Mouse (Mus musculus): ENCODE measurements around the gene Clca2.

Clca2 gene

DNA sequence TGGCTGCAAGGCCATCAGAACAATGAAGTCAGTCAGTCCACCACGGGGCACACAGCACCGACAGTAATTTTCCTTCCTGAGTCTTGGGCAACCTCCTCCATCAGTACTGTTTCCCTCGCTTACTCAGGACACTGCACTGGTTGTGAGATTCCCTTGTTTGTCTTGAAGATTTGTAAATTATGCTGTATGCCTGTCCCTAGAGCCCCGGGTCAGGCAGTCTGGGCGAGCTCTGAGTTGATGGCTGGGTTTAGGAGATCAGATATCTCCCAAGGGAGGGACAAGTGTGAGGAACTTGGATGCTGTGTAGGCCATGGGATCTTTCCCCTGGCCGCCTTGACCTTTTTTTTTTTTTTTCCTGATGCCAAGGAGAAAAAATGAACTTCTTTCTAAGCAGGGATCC is at the start of gene Clca2:
Clca2 (minus strand) TSS at position 153 of the 400 bp plus-strand sequence.
- DNase-seq (ENCODE audit: low spot score): no peak

DNA sequence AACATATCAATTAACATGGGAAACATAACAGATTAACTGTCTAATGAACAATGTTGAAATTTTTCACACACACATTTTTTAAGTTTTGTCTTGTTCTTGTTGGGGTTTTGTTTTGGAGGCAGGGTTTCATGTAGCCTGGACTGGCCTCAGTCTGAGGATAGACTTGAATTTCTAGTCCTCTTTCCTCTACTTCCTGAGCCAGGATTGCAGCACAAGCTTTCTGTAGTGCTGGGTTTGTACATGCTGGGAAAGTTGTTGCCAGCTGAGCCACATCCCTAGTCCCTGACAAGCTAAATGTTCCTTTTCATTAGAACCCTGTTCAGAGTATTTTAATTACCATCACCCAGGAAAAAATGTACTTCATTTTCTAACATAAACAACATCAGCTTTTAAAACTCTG is 48.7 kb upstream of the Clca2 start:
- DNase-seq (ENCODE audit: low spot score): no peak

DNA sequence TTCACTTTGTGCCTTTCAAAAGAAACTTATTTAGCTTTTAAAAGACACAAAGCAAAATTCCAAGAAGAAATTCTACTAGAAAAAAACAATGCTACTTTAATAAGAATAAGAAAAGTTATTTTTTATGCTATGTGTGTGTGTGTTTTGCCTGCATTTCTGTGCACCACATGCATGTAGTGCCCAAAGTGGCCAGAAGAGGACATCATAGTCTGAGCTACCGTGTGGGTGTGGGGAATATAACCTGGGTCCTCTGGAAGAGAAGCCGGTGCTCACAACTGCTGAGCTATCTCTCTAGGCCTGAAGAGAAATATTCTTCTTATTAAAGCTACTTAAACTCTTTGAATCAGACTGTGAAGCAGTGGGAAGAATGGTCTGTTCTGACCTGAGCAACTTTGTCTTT is 48.2 kb upstream of the Clca2 start:
- DNase-seq (ENCODE audit: low spot score): no peak

DNA sequence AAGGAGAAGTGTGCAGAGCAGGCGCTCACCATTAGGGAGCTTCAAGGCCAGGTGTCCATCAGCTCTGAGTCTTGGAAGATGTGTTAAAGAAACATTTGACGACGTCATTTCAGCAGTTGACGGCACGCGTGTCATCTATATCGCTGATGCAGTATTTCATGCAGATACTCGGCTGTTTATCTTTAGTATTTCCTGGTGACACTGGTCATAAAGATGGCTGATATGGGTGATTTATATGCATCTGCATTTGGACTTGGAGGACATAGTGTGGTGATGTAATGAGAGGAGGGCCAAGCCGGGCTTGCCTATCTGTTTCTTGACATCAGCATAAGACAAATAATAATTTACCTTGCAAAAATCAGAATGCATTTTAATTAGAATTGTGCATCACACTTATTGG is 47.6 kb upstream of the Clca2 start:
- no peak for DNase-seq (ENCODE audit: low spot score)

DNA sequence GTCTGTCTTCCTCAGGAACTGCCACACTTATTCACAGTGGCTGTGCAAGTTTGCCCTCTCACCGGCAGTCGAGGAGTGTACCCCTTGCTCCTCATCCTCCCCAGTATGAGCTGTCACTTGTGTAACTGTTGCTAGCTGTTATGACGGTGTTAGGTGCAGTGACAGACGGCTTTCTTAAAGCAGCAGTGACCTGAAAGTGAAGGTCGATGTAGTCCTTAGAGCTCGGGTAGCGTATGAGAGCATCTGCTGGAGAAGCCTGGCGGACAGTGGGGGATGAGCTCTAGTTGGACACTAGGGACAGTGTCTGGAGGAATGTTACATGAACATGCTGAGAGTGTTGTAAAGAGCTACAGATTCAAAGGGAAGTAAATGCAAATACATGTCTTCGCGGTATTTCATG is 44.6 kb upstream of the Clca2 start:
- no peak for DNase-seq (ENCODE audit: low spot score)

DNA sequence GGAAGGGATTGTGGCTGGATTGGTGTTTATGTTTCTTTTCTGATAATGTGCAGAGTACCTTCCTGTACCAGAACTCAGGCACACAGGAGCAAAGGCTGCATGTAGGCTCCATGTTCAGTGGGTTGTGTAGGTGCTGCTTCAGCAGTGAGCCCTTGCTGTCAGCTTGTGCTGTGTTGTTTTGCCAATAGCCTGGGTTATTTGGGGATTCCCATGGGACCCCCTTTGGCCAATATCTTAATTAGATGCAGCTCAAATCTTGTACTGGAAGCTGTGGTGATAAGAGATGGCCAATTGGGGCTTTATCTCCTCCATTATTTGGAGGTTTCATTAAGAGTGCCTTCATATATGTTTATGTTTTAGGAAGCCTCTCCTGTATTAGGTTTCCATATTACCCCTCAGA is 43.7 kb upstream of the Clca2 start:
- no peak for DNase-seq (ENCODE audit: low spot score)

DNA sequence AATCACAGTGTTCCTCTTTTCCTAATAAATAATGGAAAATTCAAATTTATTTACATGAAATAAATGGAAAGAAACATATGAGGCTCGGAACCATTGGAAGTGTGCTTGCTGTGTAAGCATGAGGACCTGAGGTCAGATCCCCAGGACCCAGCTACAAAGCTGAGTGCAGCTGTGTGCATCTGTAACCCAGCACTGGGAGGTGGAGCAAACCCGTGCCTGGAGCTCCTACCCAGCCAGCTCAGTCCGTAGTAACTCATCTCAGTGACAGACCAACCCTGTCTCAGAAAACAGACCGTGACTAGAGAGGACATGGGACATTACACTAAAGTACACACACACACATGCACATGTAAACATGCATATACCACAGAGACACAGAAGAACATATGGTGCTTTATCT is 41.0 kb upstream of the Clca2 start:
- no peak for DNase-seq (ENCODE audit: low spot score)

DNA sequence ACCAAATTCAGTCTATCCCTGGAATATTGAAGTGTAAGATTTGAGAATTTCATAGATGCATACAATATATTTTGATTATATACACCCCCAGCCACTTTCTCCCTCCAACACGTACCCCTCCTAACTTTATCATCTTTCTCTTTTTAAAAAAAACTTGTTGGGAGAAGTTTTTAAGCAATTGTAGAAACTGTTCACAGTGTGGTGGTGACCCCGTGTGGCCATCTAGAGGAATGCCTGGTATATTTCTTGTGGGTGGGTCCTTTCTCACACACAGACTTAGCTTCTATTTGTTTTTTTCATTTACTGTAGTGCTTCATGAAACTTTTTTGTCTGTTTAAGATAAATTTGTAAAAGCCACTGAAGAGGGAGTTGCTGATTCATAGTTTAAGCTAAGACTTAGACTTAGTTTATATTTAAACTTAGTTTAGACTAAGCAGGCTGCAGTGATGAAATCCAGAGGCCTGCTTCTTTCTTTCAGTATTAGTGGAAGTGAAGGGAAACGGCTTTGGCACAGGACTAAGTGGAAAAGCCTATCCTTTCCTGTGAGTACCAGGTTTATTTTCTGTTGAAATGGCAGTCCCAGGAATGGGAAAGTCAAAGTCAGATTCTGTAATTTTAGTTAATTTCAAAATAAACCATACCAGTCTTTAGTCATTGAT is 32.1 kb upstream of the Clca2 start:
- peak; percentile 42 for DNase-seq (ENCODE audit: low spot score)

DNA sequence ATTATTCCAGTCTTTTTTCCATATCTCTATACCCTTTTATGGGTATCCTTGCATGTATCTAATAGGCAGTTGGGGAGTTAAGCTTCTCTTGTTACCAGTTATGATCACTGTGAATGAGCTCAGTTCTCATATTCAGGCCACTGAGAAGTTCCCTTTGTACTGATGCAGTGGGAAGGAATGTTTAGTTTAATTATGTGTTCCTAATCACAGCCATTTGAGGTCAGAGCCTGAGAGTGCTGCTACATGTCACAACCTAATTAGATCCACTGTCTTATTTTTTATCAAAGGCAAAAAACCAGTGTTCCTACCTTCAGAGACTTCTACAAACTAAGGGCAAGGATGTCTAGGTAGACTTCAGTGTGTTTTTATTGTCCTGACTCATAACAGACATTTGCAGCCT is 30.1 kb upstream of the Clca2 start:
- DNase-seq (ENCODE audit: low spot score): no peak

DNA sequence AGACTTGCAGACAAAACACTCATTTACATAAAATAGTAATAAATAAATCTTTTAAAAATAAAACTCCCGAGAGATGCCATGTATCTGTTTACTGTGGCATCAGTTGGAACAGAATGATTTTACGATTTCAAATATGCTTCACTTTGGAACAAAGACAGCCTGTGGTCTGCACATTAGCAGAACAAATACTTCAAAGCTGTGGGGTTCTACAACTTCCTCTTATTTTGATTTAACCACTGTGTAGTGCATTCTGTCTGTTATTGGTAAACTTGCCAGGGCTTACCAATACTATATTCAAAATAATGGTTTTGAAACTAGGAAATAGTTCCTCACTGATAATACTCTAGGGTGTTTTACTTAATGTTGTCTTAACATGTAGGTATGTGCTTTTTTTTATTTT is 27.4 kb upstream of the Clca2 start:
- DNase-seq (ENCODE audit: low spot score): no peak

DNA sequence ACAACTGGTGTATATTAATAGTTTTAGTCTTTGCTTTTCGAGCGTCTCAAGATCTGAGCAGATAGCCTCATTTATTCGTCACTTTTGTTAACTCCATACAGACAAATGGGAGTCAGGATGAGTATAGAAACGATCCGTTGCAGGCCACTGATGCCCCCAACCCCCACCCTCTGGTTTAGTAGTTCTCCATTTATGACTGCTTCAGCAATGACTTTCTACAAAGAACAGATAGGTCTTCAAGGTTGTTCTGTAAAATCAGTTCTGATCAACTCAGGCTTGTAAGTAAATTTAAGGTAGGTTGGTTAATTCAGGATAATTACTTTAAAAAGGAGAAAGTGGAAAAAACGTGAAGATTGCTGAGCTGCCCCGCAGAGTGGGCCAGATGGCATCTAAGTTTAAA is 20.2 kb upstream of the Clca2 start:
- no peak for DNase-seq (ENCODE audit: low spot score)

DNA sequence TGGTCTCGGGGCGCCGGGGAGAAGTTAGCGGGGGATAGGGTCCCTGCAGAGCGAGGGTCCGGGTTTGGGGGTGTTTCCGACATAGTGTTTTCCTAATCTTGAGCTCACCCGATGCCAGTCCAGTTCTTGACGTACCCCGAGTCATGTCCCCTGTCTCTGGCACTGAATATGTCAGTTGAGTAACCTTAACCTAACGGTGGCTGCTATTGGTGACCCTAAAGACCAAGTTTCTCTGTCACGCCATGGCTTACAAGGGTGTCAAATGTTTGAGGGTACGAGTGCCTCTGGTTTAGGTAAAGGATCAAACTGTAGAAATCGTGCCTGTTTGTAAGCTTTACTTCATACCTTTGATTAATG is 19.7 kb upstream of the Clca2 start:
- no peak for DNase-seq (ENCODE audit: low spot score)

DNA sequence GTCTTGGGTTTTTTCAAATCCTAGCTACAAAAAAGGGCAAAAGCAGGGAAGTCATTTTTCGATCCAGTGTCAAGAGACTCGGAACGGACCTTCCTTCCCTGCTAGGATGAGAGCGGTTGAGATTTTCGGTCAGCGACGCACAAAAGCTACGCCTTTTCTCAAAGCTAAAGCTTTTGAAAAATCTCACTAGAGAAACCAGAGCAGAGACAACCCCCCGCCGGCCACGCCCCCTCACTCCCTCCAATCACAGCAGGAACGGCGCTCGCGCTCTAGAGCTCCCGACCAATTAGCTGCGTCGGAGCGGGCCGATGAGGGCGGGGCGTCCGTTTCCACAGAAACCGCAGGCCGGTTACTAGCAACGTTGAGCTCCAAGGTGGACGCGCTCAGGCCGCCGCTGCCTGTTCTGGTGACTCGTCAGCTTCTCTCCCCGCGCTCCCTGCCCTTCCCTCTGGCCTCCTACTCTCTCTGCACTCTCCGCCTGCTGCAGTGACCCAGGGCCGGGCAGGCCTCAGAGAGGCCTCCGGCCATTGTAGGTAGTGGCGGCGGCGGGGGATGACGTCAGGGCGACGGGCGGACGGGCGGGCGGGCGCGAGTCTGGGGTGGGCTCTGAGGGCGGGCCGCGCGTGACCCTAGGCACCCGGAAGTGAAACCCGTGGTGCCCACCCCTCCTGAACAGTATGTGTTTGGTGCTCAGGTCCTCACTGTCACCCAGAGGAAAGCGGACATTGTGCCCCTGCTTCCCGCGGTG is 19.2 kb upstream of the Clca2 start, which contains the start of gene Odf2l:
Odf2l (plus strand) TSS at position 335 of the 748 bp plus-strand sequence.
- DNase-seq (ENCODE audit: low spot score): peak; percentile 98

DNA sequence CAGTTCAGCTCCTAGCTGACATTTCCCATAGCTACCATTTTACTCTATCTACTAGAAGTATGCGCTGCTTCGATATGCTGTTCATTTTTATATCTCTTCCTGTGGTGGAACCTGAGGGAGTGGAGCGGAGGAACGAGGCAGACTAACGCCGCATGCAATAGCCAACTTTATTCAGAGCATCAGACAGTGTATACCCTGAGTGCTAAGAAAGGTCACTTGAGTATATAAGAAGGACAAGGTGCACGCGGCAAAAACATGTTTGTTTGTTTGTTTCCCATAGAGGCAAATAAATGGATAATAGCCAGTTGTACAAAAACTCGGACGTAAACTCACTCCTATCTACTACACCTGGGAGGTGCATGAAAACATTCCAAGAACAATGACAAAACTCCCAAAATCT is 18.4 kb upstream of the Clca2 start:
- no peak for DNase-seq (ENCODE audit: low spot score)

DNA sequence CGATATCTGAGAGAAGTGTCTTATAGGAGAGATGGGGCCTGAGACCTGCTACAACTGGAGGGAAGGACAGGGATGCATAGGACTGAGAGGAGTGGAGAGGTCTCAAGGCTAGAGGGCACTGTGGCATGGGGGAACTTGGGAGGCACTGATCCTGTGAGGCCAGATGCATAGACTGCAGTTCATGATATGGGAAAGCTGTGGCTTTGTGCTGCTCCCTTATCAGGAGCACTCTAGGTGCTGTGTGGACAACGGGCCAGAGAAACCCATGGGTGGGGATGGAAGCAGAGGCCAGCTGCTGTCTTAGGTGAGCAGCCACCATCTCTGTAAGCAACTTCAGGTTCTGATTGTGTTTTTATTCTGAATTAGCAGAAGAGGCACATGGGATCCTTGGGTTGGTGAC is 15.9 kb upstream of the Clca2 start:
- no peak for DNase-seq (ENCODE audit: low spot score)

DNA sequence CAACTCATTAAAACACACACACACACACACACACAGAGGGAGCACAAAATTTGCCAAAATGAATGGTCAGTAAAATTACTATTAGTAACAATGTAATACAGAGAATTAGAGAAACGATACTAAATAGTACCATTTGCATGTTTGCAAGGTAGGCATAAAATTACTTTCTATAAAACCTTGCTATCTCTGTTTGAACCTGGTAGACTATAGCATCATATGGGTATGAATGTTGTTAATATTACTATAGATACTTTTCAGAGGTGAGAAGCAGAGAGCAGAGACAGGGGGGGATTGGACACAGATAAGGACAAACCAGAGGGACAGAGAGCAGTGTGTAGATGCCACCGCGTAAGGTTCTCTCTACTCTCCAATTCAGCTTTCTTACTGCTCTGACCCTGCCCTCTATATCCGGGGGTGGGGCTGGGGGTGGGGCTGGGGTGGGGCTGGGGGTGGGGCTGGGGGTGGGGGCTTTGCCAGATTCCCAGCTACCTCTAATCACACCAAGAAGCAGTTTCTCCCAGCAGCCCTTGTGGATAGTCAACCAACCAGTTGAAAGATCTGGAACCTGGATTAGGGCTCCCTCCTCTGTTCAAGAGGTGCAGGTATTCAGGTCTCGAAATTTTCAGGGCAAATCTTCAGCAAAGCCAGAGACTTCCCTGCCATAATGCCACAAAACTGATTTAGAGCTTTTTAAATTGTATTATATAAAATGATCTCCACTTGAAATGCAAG is 6.7 kb upstream of the Clca2 start:
- DNase-seq (ENCODE audit: low spot score): no peak

DNA sequence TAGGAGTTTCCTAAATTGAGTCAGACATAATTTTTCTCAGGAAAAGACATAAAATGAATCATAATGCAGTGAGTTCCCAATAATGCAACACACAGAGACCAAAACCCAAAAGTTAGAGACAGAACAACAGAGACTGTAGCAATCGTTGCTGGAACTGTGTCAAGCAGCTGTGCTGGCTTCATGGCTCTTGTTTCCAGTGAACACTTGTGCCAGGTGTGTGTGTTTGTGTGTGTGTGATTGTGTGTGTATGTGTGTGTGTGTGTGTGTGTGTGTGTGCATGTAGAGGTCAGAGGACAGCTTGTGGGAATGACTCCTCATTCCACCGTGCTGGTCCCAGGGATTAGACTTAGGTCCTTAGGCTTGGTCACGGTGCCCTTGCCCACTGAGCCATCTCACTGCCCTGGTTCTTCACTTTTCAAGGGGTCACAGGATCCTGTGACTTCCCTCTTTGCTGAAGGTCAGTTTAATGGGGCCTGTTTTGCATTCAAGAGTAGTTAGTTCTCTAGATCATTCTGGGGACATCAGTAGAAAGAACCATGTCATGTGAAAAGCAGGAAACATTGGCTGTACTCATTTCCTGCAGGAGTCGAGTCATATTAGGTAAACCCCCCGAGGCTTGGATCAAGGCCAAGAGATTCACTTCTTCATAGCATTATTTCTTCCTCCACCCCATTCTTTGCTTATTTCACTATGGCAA is 6.0 kb upstream of the Clca2 start:
- no peak for DNase-seq (ENCODE audit: low spot score)

DNA sequence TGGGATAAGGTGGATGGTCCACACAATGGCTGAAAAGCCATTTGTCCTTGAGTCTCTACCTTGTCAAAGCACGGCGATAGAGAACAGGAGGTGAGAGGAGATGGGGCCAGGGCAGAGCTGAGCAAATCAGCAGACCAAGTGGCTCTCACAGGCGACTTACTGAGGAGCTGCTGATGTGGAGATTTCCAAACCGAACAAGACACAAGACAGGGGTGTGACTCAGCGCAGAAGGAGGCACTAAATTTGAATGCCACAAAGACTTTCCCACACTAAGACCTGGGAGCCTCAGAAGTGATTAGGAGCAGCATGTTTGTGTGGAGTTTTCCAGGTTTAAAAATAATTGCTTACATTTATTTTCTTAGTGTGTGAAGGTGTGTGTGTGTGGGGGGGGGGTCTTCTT is 4.5 kb upstream of the Clca2 start:
- DNase-seq (ENCODE audit: low spot score): no peak

DNA sequence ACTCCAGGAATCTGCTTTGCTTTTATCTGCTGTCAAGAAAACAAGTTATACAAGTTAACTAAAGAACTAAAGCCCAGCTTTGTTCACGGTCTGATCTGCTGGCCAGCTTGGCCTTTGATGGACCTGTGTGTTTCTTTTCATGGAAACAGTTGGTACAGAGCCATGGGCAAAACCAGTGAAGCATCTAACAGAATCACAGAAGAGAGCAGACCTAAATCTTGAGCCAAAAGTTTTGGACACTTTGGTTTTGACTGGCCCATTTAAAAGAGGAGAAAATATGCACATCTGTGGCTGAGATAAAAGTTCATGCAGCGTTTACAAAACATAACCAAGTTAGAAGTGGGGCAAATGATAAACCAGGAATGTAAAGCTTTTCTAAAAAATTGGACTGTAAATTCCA is 4.1 kb upstream of the Clca2 start:
- DNase-seq (ENCODE audit: low spot score): no peak

DNA sequence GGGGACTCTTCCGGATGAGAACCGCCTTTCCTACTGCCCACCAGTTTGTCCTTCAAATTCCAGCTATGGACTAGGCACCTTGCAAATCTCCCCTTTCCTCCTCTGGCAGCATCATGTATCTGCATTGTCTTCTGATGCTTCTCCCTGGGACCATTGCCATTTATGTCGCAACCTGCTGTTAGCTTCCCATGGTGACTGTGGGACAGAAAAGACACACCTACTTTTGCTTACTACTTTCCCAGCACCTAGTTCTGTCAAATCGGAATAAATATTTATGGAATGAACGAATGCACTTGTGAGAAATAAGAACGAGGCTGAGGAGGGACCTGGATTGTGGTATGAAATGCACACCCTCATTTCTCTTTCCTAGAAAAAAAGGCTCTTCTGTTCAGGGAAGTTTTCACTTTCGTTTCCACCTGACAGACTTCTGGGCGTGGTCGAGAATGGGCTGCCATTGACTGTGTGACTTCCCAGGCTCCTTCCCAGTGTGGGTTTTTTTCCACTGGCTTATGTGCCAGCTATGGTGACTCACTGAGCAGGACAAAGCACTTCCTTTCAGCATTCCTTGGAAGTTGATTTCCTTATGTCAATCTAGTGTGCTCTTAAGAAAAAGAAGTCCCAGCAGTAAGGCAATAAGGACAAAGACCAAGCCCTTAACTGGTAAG is 2.8 kb upstream of the Clca2 start:
- DNase-seq (ENCODE audit: low spot score): no peak

DNA sequence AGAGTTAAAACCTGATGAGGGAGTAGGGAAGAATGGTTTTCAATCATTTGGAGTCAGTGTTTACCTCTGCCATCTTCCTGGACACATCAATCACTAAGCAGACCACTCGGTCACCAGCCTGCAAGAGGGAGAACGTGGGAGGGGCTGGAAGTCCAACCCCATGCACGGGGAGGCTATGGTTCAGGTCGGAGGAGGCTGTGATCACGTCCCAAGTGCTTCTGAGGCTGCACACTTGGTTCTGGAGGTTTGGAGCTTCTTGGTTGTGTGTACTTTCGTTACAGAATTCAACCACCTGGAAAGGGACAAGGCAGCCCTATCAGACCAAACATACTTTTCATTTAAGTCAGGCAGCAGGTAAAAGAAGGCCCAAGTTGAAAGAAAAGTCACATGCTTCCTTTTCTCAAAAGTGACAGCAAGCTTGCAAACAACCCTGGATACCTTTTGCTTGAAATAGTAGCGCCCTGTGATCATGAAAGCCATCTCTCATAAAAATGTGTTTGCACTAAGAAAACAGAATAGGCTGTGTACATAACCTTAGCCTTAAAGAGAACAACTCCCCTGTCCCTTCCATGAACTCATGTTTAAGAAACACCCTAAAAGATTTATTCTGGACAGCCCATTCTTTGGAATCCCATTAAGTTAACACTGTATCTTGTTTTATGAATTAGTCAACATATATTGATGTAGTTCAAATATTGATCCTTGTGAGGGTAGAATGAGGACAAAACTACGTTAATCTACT is 11.2 kb downstream of the Clca2 start:
- no peak for DNase-seq (ENCODE audit: low spot score)

Measured in urinary bladder, postnatal 14 days (tissue).